Mouse (Mus musculus) liver, embryonic 14.5 days (tissue): ENCODE data around the gene Gpr89. TPM values are rescaled to one million over a fixed set of nuclear protein-coding genes. Genes with fewer than 3 reads are reported as not detected.

Experiments
- ATAC-seq: fragments of 200-750 bp; cut with Nextera tagmentation; 2 replicates; pipeline ENCODE4 v1.8.0; 2017; ENCODE audit warnings: moderate number of reproducible peaks, mild to moderate bottlenecking, moderate library complexity; ENCODE audit not compliant: insufficient read depth
- DNase-seq, 3 experiments: peaks; one replicate each; pipeline ENCODE4 v3.0.0-alpha.2; 2012 to 2013; ENCODE audit warnings: low read depth in 3 of 3, low spot score in 3 of 3
- H3K27ac ChIP-seq: fragments of 300-500 bp; sonication (generic); 2 replicates; pipeline ENCODE4 v1.5.1; 2014; ENCODE audit warnings: moderate library complexity, mild to moderate bottlenecking, control low read depth, inconsistent platforms
- H3K27me3 ChIP-seq: fragments of 300-500 bp; sonication (generic); 2 replicates; pipeline ENCODE4 v1.6.1; 2014; ENCODE audit warnings: mild to moderate bottlenecking, low read length, moderate library complexity; ENCODE audit not compliant: control insufficient read depth, insufficient read depth
- H3K36me3 ChIP-seq: fragments of 300-500 bp; sonication (generic); replicated peaks from 2 replicates; pipeline ENCODE4 v1.6.1; 2014; ENCODE audit warnings: low read depth; ENCODE audit not compliant: control insufficient read depth, insufficient read depth
- H3K4me1 ChIP-seq, 2 experiments: fragments of 200-500 bp in 1 of 2; fragments of 300-500 bp in 1 of 2; sonication (generic) in 1 of 2; replicated peaks; 2 replicates each; pipeline ENCODE4 v1.6.1; 2012 to 2014; ENCODE audit warnings: antibody characterized with exemption in 1 of 2, inconsistent platforms in 1 of 2, low read length in 1 of 2; ENCODE audit not compliant: control insufficient read depth in 2 of 2, insufficient read depth in 2 of 2
- H3K4me2 ChIP-seq: fragments of 300-500 bp; sonication (generic); 2 replicates; pipeline ENCODE4 v1.6.1; 2014; ENCODE audit warnings: low read depth, mild to moderate bottlenecking, control low read depth, moderate library complexity
- H3K4me3 ChIP-seq, 2 experiments: fragments of 200-500 bp in 1 of 2; fragments of 300-500 bp in 1 of 2; sonication (generic) in 1 of 2; 2 replicates each; pipeline ENCODE4 v1.5.1; 2012 to 2014; ENCODE audit warnings: low read depth in 2 of 2, low read length in 2 of 2, mild to moderate bottlenecking in 2 of 2, control low read depth in 1 of 2, inconsistent platforms in 1 of 2, moderate library complexity in 1 of 2; ENCODE audit not compliant: insufficient read depth in 1 of 2
- H3K9ac ChIP-seq: fragments of 300-500 bp; sonication (generic); replicated peaks from 2 replicates; pipeline ENCODE4 v1.6.1; 2014; ENCODE audit warnings: mild to moderate bottlenecking, control low read depth, moderate library complexity
- H3K9me3 ChIP-seq: fragments of 300-500 bp; sonication (generic); 2 replicates; pipeline ENCODE4 v1.6.1; 2016; ENCODE audit warnings: low read length, mixed read lengths; ENCODE audit not compliant: control insufficient read depth
- CTCF ChIP-seq: IDR thresholded peaks from 2 replicates; pipeline ENCODE4 v1.5.1; 2016; ENCODE audit warnings: antibody characterized with exemption, low read depth, control low read depth
- EP300 ChIP-seq: IDR thresholded peaks from 2 replicates; pipeline ENCODE4 v1.6.1; 2016; ENCODE audit warnings: antibody characterized with exemption, low read depth
- WGBS: fragments of 180-500 bp; shearing (Covaris S2); extraction: QIAGEN DNeasy Blood & Tissue Kit; methylation state at CpG from one replicate; pipeline ENCODE4 v1.1.7; 2014; ENCODE audit not compliant: insufficient replicate concordance; 5-methylcytosine and 5-hydroxymethylcytosine counted together
- polyA plus RNA-seq, 2 experiments: library from polyadenylated mRNA; depleted of rRNA in 1 of 2; stranded (reverse) in 1 of 2; unstranded in 1 of 2; fragments of >200 nt; fragmentation: Nextera tagmentation in 1 of 2; extraction: Ambion mirVana in 1 of 2; gene quantifications; 2 replicates each; pipeline versions ENCODE4 v1.2.1 to v1.2.3; 2012 to 2014

The Gpr89 gene
- polyA plus RNA-seq, 2 experiments = 4.9 to 24.7 TPM

DNA sequence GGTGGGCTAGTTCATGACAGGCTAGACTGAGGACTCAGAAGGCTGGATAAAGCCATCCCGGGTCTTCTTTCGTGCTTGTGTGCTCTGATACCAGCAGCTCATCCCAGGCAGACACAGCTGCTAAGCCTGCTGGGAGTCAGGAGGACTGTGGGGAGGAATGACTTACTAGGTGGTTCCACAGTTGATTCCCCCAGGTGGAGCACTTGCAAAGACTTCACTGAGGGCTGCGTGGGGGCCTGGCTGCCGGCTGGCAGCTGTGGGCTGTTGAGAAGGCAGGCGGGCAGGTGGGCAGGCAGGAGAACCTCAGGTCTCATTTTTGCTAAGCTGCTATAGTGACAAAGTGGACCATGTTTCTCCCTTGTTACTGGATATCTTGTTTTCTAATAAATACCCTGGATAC is 44.6 kb downstream of the Gpr89 start:
- ATAC-seq (no peak), DNase-seq (no peak)
- Histone ChIP-seq H3K4me1 (no peaks in the 10 kb centered on the region), H3K4me2 (no peak overlapping the region), H3K4me3 (no peak overlapping the region), H3K9me3 (no peaks in the 10 kb centered on the region), H3K36me3 (no peaks in the 10 kb centered on the region), H3K9ac (no peak overlapping the region), H3K27me3 (no peaks in the 10 kb centered on the region), H3K27ac (no peak overlapping the region)
- 74% methylated on average over 5 of the region's 5 CpGs for WGBS
- TF ChIP-seq CTCF (no peak), EP300 (no peak)

DNA sequence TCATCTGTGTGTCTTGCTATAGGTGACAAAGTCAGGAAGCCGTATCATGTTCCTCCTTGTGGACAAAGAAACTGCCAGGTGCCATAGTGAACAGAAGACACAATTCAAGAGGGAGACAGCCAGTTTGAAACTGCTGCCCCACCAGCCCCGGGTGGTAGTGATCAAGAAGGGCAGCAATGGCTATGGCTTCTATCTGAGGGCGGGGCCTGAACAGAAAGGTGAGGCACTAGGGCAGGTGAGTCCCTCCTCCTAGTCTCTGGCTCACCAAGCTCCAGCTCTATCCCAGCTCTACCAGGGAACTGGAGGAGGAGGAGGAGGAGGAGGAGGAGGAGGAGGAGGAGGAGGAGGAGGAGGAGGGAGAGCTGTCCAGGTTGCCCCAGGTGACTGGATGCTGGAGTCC is 49.3 kb downstream of the Gpr89 start:
- 60% methylated on average over 3 of the region's 3 CpGs for WGBS

DNA sequence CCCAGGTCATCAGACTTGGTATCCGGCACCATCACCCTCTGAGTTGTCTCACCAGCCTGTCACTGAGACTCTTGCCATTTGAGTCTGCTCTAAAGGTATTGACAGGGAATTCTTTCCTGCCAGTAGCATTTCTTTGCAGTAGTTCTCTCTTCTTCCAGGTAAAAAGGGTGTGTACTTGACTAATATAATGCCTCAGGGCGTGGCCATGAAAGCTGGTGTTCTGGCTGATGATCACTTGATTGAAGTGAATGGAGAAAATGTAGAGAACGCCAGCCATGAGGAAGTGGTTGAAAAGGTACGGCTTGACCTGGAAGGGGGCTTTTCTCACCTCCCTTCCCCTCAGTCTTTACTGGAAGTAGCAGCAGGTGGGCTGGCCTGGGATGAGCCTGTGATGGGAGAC is 50.8 kb downstream of the Gpr89 start:
- Histone ChIP-seq H3K27me3 (no peaks in the 10 kb centered on the region), H3K4me3 (no peak overlapping the region), H3K36me3 (no peaks in the 10 kb centered on the region), H3K9ac (no peak overlapping the region), H3K27ac (no peak overlapping the region), H3K4me1 (no peaks in the 10 kb centered on the region), H3K9me3 (no peaks in the 10 kb centered on the region), H3K4me2 (no peak overlapping the region)
- 64% methylated on average over 4 of the region's 4 CpGs for WGBS
- DNase-seq = no peak
- TF ChIP-seq CTCF (no peak), EP300 (no peak)
- ATAC-seq = no peak

More for the DNA sequence above, 49.3 kb downstream of the Gpr89 start:
- H3K4me3 ChIP-seq = no peak overlapping the region
- no peak overlapping the region for H3K4me2 ChIP-seq
- TF ChIP-seq CTCF (no peak), EP300 (no peak)
- H3K27ac ChIP-seq = no peak overlapping the region
- H3K4me1 ChIP-seq = no peaks in the 10 kb centered on the region
- H3K9me3 ChIP-seq = no peaks in the 10 kb centered on the region
- DNase-seq (no peak), ATAC-seq (no peak)
- H3K27me3 ChIP-seq = no peaks in the 10 kb centered on the region
- H3K9ac ChIP-seq = no peak overlapping the region
- no peaks in the 10 kb centered on the region for H3K36me3 ChIP-seq

DNA sequence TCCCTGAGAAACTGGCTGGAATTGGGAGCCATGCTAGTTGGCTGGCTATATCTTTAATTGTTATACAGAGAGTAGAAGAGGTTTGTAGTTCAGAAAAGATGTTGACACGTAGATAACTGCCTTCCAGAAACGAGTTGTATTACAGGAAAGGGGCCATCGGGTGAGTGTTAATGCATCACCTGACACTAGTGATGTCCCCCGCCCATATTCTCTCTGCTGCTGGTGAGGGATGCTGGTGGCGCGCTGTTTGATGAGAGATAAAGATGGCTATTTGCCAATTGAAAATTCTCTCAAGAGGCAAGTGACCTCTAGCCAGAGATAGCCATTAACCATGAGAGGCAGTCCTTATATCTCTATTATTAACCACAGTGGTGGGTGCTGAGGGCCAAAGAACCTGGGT is 52.6 kb downstream of the Gpr89 start:
- no peak for TF ChIP-seq CTCF
- TF ChIP-seq EP300 = no peak
- Histone ChIP-seq H3K4me2 (no peak overlapping the region), H3K36me3 (no peaks in the 10 kb centered on the region), H3K9ac (no peak overlapping the region), H3K4me3 (no peak overlapping the region), H3K27ac (no peak overlapping the region), H3K4me1 (peaks cover 0 to 5% of the 10 kb centered on the region in 2 experiments; a peak in 2 of 4 replicates), H3K9me3 (no peaks in the 10 kb centered on the region), H3K27me3 (no peaks in the 10 kb centered on the region)
- ATAC-seq (no peak), DNase-seq (no peak)
- 45% methylated on average over 6 of the region's 6 CpGs for WGBS

DNA sequence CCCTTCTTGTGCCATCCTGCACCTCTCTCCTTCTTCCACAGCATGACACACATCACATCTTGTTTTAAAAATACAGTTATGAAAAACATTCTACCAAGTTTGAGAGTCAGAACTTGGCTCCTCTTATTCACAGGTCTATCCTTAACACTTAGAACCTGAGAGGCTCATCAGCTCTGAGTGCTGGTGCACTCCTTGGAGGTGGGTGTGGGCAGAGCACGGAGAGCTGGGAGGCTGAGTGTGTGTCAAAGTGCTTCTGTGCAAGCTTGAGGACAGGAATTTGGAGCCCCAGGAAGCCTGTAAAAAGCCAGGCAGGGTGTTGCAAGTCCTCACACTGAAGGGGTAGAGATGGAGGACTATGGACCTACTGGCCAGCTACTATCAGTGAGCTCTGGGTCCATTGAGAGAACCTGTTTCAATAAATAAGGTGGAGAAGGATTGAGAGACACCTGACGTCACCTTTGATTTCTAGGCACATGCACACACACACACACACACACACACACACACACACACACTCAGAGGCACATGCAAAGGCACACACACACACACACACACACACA is 55.9 kb downstream of the Gpr89 start:
- H3K9me3 ChIP-seq = no peaks in the 10 kb centered on the region
- H3K4me3 ChIP-seq = no peak overlapping the region
- H3K4me1 ChIP-seq = peaks cover 2 to 9% of the 10 kb centered on the region in 2 experiments; a peak in 3 of 4 replicates
- H3K27ac ChIP-seq = no peak overlapping the region
- H3K27me3 ChIP-seq = no peaks in the 10 kb centered on the region
- TF ChIP-seq CTCF = no peak
- no peak for TF ChIP-seq EP300
- 61% methylated on average over 2 of the region's 2 CpGs for WGBS
- H3K9ac ChIP-seq = no peak overlapping the region
- no peak overlapping the region for H3K4me2 ChIP-seq
- no peaks in the 10 kb centered on the region for H3K36me3 ChIP-seq
- DNase-seq (no peak), ATAC-seq (no peak)
